Mouse (Mus musculus) limb, embryonic 11.5 days (tissue): ENCODE results near the gene Anapc2. TPM values are rescaled to one million over a fixed set of nuclear protein-coding genes. Genes with fewer than 3 reads are reported as not detected.

Source experiments
- ATAC-seq: fragments of 200-750 bp; cut with Nextera tagmentation; 2 replicates; pipeline ENCODE4 v1.8.0; 2017; ENCODE audit warnings: low read depth; ENCODE audit not compliant: insufficient number of reproducible peaks, low FRiP score, low TSS enrichment
- DNase-seq: peaks from one replicate; pipeline ENCODE4 v3.0.0-alpha.2; 2015; ENCODE audit warnings: low spot score
- H3K27ac ChIP-seq: fragments of 300-500 bp; sonication (generic); replicated peaks from 2 replicates; pipeline ENCODE4 v1.5.1; 2014; ENCODE audit warnings: low read depth, mild to moderate bottlenecking, low read length
- H3K27me3 ChIP-seq: fragments of 300-500 bp; sonication (generic); 2 replicates; pipeline ENCODE4 v1.6.1; 2014; ENCODE audit warnings: mild to moderate bottlenecking, low read length, mixed read lengths; ENCODE audit not compliant: control insufficient read depth, insufficient read depth
- H3K36me3 ChIP-seq: fragments of 300-500 bp; sonication (generic); 2 replicates; pipeline ENCODE4 v1.6.1; 2014; ENCODE audit warnings: mild to moderate bottlenecking, low read length, moderate library complexity, mixed read lengths; ENCODE audit not compliant: control insufficient read depth, insufficient read depth
- H3K4me1 ChIP-seq: fragments of 300-500 bp; sonication (generic); 2 replicates; pipeline ENCODE4 v1.6.1; 2014; ENCODE audit warnings: low read length, mixed read lengths; ENCODE audit not compliant: control insufficient read depth, insufficient read depth
- H3K4me2 ChIP-seq: fragments of 300-500 bp; sonication (generic); 2 replicates; pipeline ENCODE4 v1.6.1; 2014; ENCODE audit warnings: low read depth, mild to moderate bottlenecking, moderate library complexity; ENCODE audit not compliant: severe bottlenecking
- H3K4me3 ChIP-seq: fragments of 300-500 bp; sonication (generic); 2 replicates; pipeline ENCODE4 v1.5.1; 2014; ENCODE audit warnings: low read depth, low read length
- H3K9ac ChIP-seq: fragments of 300-500 bp; sonication (generic); 2 replicates; pipeline ENCODE4 v1.6.1; 2014; ENCODE audit warnings: mild to moderate bottlenecking, low read length
- H3K9me3 ChIP-seq: fragments of 300-500 bp; sonication (generic); 2 replicates; pipeline ENCODE4 v1.6.1; 2016; ENCODE audit warnings: low read length; ENCODE audit not compliant: control insufficient read depth
- WGBS: fragments of 180-500 bp; shearing (Covaris S2); extraction: QIAGEN DNeasy Blood & Tissue Kit; methylation state at CpG from one replicate; pipeline ENCODE4 v1.1.7; 2014; 5-methylcytosine and 5-hydroxymethylcytosine counted together
- polyA plus RNA-seq: library from polyadenylated mRNA; unstranded; fragments of >200 nt; fragmentation: Nextera tagmentation; extraction: Ambion mirVana; gene quantifications from 2 replicates; pipeline ENCODE4 v1.2.1, GENCODE M21; 2014

The Anapc2 gene
- polyA plus RNA-seq, 1 experiment from 2014 or later = 120 TPM

GRCm38 (mm10) chr2:25287927-25288649 is 15.8 kb downstream of the Anapc2 start, which contains the start of gene Tmem210:
Tmem210 (plus strand) TSS chr2:25288145.
- Histone ChIP-seq H3K4me2 (no peak within 1 kb of the TSS), H3K4me1 (peaks cover 3% of the 10 kb centered on the region; the same call in 1 of the 2 replicates), H3K9ac (no peak within 1 kb of the TSS), H3K36me3 (peaks cover 12% of the 10 kb centered on the region; the same call in 1 of the 2 replicates), H3K27ac (no peak within 1 kb of the TSS), H3K9me3 (no peaks in the 10 kb centered on the region), H3K4me3 (no peak within 1 kb of the TSS), H3K27me3 (peaks cover 52% of the 10 kb centered on the region)
- DNase-seq (no peak), ATAC-seq (no peak)
- WGBS = 79% methylated on average over 6 of the region's 6 CpGs

DNA sequence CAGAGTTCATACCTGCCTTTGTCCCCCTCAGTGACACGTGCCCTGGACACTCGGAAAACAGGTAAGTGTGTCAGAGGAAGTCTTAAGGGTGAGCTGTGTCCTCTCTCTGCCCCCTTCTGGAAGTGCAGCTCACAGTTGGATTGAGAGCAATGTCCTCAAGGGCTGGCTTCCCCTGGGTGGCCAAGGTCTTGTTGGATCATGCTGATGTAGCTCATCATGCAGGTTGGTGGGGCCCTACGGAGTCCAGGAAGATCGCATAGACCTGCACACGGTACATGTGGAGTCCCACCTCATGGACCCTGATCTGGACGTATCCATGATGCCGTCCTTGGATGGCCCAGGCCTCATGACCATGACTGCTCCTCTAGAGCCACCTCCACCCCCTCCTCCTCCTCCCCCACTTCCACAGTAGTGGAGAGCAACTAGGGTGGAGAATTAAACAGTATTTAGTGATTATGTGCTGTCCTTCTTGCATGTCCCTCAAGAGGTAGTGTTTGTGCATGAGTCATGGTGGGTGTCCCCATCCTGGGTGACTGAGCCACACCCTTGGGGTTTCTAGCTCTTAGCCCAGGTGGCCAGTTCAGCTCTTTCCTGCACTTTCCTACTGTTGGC is 16.6 kb downstream of the Anapc2 start:
- ATAC-seq = no peak
- H3K4me1 ChIP-seq = peaks cover 3% of the 10 kb centered on the region; the same call in 1 of the 2 replicates
- H3K27ac ChIP-seq = no peak overlapping the region
- no peak overlapping the region for H3K4me3 ChIP-seq
- H3K9ac ChIP-seq = no peak overlapping the region
- H3K4me2 ChIP-seq = no peak overlapping the region
- H3K27me3 ChIP-seq = peaks cover 55% of the 10 kb centered on the region
- WGBS = 81% methylated on average over 7 of the region's 7 CpGs
- peaks cover 11% of the 10 kb centered on the region; the same call in 1 of the 2 replicates for H3K36me3 ChIP-seq
- H3K9me3 ChIP-seq = no peaks in the 10 kb centered on the region
- DNase-seq = no peak

DNA sequence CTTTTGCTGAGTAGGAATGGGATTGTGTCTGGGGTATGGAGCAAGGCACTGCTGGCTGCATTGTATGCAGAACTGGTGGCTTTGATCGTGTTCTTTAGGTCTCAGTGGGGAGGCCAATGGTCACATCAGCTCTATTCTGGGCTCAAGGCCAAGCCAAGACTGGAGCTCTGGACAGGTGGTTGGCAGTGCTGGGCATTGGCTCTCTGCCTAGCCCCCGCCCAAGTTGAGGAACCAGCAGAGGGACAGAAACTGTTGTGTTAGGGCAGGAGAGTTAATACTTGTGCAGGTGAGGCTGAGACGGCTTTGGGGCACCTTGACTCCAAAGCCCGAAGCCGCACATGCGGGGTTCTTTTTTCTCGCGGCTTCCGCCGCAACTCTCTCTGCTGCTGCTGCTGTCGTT is 17.4 kb downstream of the Anapc2 start, which contains the start of gene Lrrc26:
Gene Lrrc26 (plus strand): TSS at position 265 of the 400 bp plus-strand sequence.
- H3K9ac ChIP-seq = no peak within 1 kb of the TSS
- no peak within 1 kb of the TSS for H3K4me3 ChIP-seq
- no peak for ATAC-seq
- 14% methylated on average over 11 of the region's 11 CpGs for WGBS
- H3K9me3 ChIP-seq = no peaks in the 10 kb centered on the region
- no peak within 1 kb of the TSS for H3K27ac ChIP-seq
- H3K36me3 ChIP-seq = peaks cover 6% of the 10 kb centered on the region; the same call in 1 of the 2 replicates
- peaks cover 55% of the 10 kb centered on the region for H3K27me3 ChIP-seq
- no peak for DNase-seq
- no peak within 1 kb of the TSS for H3K4me2 ChIP-seq
- peaks cover 3% of the 10 kb centered on the region; the same call in 1 of the 2 replicates for H3K4me1 ChIP-seq

GRCm38 (mm10) chr2:25290101-25290815 is 18.0 kb downstream of the Anapc2 start:
- ATAC-seq (no peak), DNase-seq (peak; percentile 38)
- 2% methylated on average over 54 of the region's 54 CpGs for WGBS
- no peak overlapping the region for H3K9ac ChIP-seq
- H3K9me3 ChIP-seq = no peaks in the 10 kb centered on the region
- peaks cover 3% of the 10 kb centered on the region; the same call in 1 of the 2 replicates for H3K4me1 ChIP-seq
- H3K4me3 ChIP-seq = no peak overlapping the region
- peaks cover 55% of the 10 kb centered on the region for H3K27me3 ChIP-seq
- no peak overlapping the region for H3K4me2 ChIP-seq
- no peak overlapping the region for H3K27ac ChIP-seq
- peaks cover 3% of the 10 kb centered on the region; the same call in 1 of the 2 replicates for H3K36me3 ChIP-seq

DNA sequence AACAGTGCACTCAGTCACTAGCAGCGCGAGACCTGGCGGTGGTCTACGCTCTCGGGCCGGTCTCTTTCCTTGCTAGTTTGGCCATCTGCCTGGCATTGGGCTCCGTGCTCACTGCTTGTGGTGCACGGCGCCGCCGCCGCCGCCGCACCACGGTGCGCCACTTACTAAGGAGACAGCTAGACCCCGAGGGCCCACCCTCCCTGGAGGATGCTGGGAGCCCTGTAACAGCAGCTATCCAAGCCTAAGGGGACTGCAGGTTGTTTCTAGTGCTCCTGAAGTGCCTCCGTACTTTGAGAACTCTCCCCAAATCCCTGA is 18.5 kb downstream of the Anapc2 start:
- Histone ChIP-seq H3K27me3 (peaks cover 55% of the 10 kb centered on the region), H3K4me1 (peaks cover 3% of the 10 kb centered on the region; the same call in 1 of the 2 replicates), H3K4me2 (no peak overlapping the region), H3K9ac (no peak overlapping the region), H3K9me3 (no peaks in the 10 kb centered on the region), H3K27ac (no peak overlapping the region), H3K36me3 (peaks cover 3% of the 10 kb centered on the region; the same call in 1 of the 2 replicates), H3K4me3 (no peak overlapping the region)
- DNase-seq (no peak), ATAC-seq (no peak)
- 2% methylated on average over 18 of the region's 18 CpGs for WGBS

DNA sequence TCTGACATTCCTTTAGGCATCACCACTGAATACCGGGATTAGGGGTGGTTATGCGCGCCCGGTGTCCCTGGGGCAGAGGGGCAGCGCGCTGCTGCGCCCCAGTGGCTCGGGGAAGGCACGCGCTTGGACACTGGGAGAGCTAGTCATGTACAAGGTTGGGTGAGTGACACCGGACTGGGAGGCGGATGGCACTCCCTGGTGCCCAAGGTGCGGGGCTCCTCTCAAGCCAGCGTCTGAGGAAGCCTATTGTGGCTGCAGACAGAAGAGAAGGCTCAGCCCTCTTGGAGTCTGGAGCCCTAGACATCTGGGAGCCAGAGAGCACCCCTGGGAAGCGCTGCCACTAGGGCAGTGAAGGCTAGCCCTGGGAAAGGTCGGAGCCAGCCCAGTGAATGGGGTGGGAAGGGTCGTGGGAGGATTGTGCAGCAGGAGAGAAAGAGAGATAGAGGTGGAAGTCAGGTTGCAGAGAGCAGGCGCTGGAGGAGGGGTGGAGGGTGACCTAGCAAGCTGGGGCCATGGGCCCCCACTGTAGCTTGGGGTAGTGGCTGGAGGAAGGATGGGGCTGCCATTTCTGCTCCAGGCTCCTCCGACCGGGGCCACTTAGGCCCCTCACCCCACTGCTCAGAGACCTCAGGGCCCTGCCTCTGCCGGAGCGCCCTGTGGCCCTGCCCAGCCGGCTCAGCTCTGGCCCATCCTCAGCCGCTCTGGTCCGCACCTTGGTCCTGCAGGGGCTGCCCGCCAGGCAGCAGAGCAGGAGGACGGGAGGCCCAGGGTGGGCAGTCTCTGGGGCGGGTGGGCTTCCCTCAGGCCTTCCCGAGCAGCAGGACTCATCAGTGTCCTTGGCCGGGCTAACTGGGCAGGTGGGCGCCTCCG is 19.1 kb downstream of the Anapc2 start:
- 11% methylated on average over 32 of the region's 32 CpGs for WGBS
- Histone ChIP-seq H3K4me2 (no peak overlapping the region; the same call in 1 of the 2 replicates), H3K9me3 (no peaks in the 10 kb centered on the region), H3K9ac (no peak overlapping the region; the same call in 1 of the 2 replicates), H3K4me3 (peak overlapping the region; percentile 17), H3K27ac (no peak overlapping the region), H3K4me1 (peaks cover 3% of the 10 kb centered on the region; the same call in 1 of the 2 replicates), H3K27me3 (peaks cover 55% of the 10 kb centered on the region), H3K36me3 (no peaks in the 10 kb centered on the region)
- ATAC-seq (0 out of 2 replicates have a peak, but pooled peaks have one; percentile 40), DNase-seq (no peak)

GRCm38 (mm10) chr2:25292054-25292544 is 19.8 kb downstream of the Anapc2 start:
- Histone ChIP-seq H3K9me3 (no peaks in the 10 kb centered on the region), H3K4me2 (peak overlapping the region; percentile 36), H3K4me3 (peak overlapping the region; percentile 17), H3K4me1 (peaks cover 3% of the 10 kb centered on the region; the same call in 1 of the 2 replicates), H3K27me3 (peaks cover 58% of the 10 kb centered on the region), H3K36me3 (no peaks in the 10 kb centered on the region), H3K27ac (no peak overlapping the region), H3K9ac (no peak overlapping the region; the same call in 1 of the 2 replicates)
- DNase-seq (peak; percentile 29), ATAC-seq (no peak; the same call in 1 of the 2 replicates)
- WGBS = 5% methylated on average over 39 of the region's 43 CpGs
